Mouse (Mus musculus) lung, postnatal 4 days (tissue): ENCODE data around the gene Gabrg3.
A peak's percentile ranks its signal among the peaks of the same experiment; 100 is the strongest.

Source experiments
- DNase-seq, 2 experiments: peaks; one replicate each; pipeline ENCODE4 v3.0.0; 2021

Gene Gabrg3

GRCm38 (mm10) chr7:57050906-57051635, 335.9 kb downstream of the Gabrg3 start:
- DNase-seq = no peak

- DNase-seq = no peak
Observed at GRCm38 (mm10) chr7:57037861-57038421, 349.0 kb downstream of the Gabrg3 start.

GRCm38 (mm10) chr7:57000585-57001261, 386.3 kb downstream of the Gabrg3 start:
- peak; percentile 5 to 25 for DNase-seq

- no peak for DNase-seq
Observed at GRCm38 (mm10) chr7:56997713-56998624, 389.0 kb downstream of the Gabrg3 start.

GRCm38 (mm10) chr7:56946398-56946797, 440.6 kb downstream of the Gabrg3 start:
- no peak for DNase-seq

GRCm38 (mm10) chr7:56941606-56942005, 445.4 kb downstream of the Gabrg3 start:
- no peak for DNase-seq

- DNase-seq = no peak
Observed at GRCm38 (mm10) chr7:56938020-56938419, 449.0 kb downstream of the Gabrg3 start.

- no peak for DNase-seq
Observed at GRCm38 (mm10) chr7:56919499-56919898, 467.5 kb downstream of the Gabrg3 start.

GRCm38 (mm10) chr7:56914862-56915261, 472.1 kb downstream of the Gabrg3 start:
- DNase-seq = no peak

GRCm38 (mm10) chr7:56899762-56900161, 487.2 kb downstream of the Gabrg3 start:
- no peak for DNase-seq

GRCm38 (mm10) chr7:56867314-56868075, 519.5 kb downstream of the Gabrg3 start:
- no peak for DNase-seq

GRCm38 (mm10) chr7:56843565-56843964, 543.4 kb downstream of the Gabrg3 start:
- no peak for DNase-seq

- no peak for DNase-seq
Observed at GRCm38 (mm10) chr7:56825446-56825845, 561.5 kb downstream of the Gabrg3 start.

- DNase-seq = no peak
Observed at GRCm38 (mm10) chr7:56801841-56802240, 585.1 kb downstream of the Gabrg3 start.

GRCm38 (mm10) chr7:56779122-56779521, 607.9 kb downstream of the Gabrg3 start:
- DNase-seq = no peak

GRCm38 (mm10) chr7:56768216-56768615, 618.8 kb downstream of the Gabrg3 start:
- DNase-seq = no peak

- no peak for DNase-seq
Observed at GRCm38 (mm10) chr7:56767796-56768195, 619.2 kb downstream of the Gabrg3 start.

GRCm38 (mm10) chr7:56765612-56766445, 621.2 kb downstream of the Gabrg3 start:
- no peak for DNase-seq

- no peak for DNase-seq
Observed at GRCm38 (mm10) chr7:56729225-56729624, 657.8 kb downstream of the Gabrg3 start.
